Mouse (Mus musculus) kidney, postnatal 14 days (tissue): ENCODE measurements at regions not wholly inside any gene's neighbourhood (a gene's known extent, or its start where the extent isn't known, plus 50 kb on each side); places are given as distances from the start of the nearest gene placed in this dataset.
A peak's percentile ranks its signal among the peaks of the same experiment; 100 is the strongest.

ENCODE experiments used
- DNase-seq: peaks from one replicate; pipeline ENCODE4 v3.0.0; 2022; ENCODE audit warnings: mixed read lengths

DNA sequence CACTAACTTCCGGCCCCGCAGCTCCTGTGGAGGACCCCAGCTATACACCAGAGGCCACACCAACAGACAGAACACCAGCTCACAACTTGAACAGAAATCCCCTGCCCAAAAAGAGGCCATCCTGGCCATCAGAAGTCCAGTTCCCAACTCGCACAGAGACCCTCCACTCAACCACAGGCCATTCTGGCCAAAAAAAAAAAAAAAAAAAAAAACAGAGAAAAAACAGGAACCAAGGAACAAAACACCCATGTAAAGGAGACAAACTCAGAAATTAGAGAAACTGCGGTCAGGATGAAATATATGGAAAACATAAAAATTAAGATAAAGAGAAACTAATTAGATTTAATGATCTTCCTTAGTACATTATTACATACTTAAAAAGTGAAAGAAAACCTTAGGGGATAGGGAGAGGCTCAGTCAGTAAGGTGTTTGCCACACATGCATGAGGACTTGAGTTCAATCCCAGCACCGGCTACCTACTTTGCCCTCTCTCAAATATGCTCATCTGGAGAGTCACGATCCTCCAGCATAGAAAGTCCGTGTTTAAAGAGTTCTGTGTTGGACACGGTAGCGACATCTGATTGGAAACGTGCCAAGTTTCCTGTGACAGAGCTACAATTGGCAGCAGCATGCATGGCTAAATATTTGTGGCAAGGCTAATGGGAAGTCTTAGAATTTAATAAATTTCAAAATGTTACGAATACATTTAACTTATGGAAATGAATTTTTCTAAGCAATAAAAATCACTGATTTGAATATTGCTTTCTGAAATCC, 51.9 kb upstream of the Pde7b start:
- DNase-seq = peak; percentile 19

GRCm38 (mm10) chr10:20775731-20776429, 51.0 kb upstream of the Pde7b start:
- DNase-seq = no peak
